Mouse (Mus musculus) limb, embryonic 10.5 days (tissue): ENCODE data around the gene Asxl1. TPM values are rescaled to one million over a fixed set of nuclear protein-coding genes. Genes with fewer than 3 reads are reported as not detected.

Experiments
- DNase-seq: peaks from one replicate; pipeline ENCODE4 v3.0.0-alpha.2; 2017; ENCODE audit warnings: low spot score
- H3K27ac ChIP-seq: fragments of 300-500 bp; sonication (generic); 2 replicates; pipeline ENCODE4 v1.5.1; 2016; ENCODE audit warnings: mild to moderate bottlenecking
- H3K27me3 ChIP-seq: fragments of 300-500 bp; sonication (generic); 2 replicates; pipeline ENCODE4 v1.6.1; 2016; ENCODE audit warnings: low read depth, mild to moderate bottlenecking; ENCODE audit not compliant: poor library complexity, severe bottlenecking
- H3K36me3 ChIP-seq: fragments of 300-500 bp; sonication (generic); 2 replicates; pipeline ENCODE4 v1.6.1; 2016; ENCODE audit warnings: mild to moderate bottlenecking, moderate library complexity
- H3K4me1 ChIP-seq: fragments of 300-500 bp; sonication (generic); 2 replicates; pipeline ENCODE4 v1.6.1; 2016
- H3K4me3 ChIP-seq: fragments of 300-500 bp; sonication (generic); 2 replicates; pipeline ENCODE4 v1.5.1; 2016; ENCODE audit warnings: mild to moderate bottlenecking, moderate library complexity
- H3K9me3 ChIP-seq: fragments of 300-500 bp; sonication (generic); replicated peaks from 2 replicates; pipeline ENCODE4 v1.6.1; 2016; ENCODE audit warnings: mild to moderate bottlenecking
- WGBS: fragments of 180-500 bp; shearing (Covaris S2); methylation state at CpG from one replicate; pipeline ENCODE4 v1.1.7; 2016; 5-methylcytosine and 5-hydroxymethylcytosine counted together
- polyA plus RNA-seq: library from polyadenylated mRNA; unstranded; fragments of >200 nt; fragmentation: Nextera tagmentation; extraction: Ambion mirVana; gene quantifications from 2 replicates; pipeline ENCODE4 v1.2.1, GENCODE M21; 2016

The Asxl1 gene
- polyA plus RNA-seq = 17.0 and 17.2 TPM in 2 replicates

DNA sequence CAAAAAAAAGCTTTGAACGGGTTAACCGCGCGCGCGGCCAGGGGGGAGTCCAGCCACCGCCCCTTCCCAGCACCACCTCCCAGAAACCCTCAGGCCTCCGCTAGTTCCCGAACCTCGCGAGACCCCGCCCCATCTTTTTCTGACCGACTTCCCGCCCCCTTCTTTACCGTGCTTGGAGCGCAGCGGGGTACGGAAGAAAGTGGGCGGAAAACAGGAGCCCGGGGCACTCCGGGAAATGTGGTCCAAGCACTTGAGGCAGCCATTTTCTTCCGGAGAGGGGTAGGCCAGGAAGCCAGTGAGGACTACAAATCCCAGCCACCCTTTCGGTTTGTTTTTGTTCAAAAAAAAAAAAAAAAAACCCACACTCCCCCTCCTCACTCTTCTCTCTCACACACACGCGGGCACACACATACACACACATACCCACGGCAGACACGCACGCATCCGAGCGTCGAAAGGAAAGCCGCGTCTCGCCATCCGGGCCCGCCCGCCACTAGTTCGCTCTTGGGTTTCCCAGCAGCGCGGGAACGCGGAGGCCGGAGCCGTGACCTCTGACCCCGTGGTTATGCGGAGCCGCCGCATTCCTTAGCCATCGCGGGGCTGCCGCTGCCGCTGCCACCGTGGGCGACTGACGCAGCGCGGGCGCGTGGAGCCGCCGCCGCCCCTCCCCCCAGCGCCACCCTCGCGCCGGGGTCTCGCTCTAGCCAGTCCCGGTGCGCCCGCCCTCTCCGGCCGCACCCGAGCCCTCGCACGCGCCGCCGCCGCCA, at the start of gene Asxl1:
Gene Asxl1, plus strand, starts transcription at position 376 of the 767 bp plus-strand sequence.
- peaks cover 30% of the 10 kb centered on the region for H3K36me3 ChIP-seq
- DNase-seq = peak; percentile 98
- H3K4me1 ChIP-seq = peaks cover 37% of the 10 kb centered on the region
- peak within 1 kb of the TSS; percentile 93 for H3K4me3 ChIP-seq
- peak within 1 kb of the TSS; percentile 100 for H3K27ac ChIP-seq
- no peaks in the 10 kb centered on the region for H3K9me3 ChIP-seq
- no peaks in the 10 kb centered on the region for H3K27me3 ChIP-seq
- WGBS = under 1% methylated on average over 79 of the region's 79 CpGs

DNA sequence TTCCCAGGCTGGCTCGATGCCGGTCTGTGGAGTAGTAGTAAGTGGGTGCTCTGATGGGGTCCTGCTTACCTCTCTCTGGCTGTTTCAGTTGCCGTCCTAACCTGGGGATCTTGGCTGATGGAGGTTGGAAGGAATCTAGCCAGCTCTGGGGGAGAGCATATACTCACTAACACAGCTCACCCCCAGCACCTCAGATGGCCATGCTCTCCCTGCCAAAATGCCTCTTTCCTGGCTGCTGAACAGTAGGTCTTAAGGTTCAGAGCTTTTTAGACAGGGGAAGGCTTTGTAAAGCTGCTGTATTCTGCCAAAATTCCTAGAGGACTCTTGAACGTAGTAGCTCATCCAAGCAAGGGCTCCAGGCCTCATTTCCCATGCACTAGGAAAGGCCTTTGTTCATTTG, 47.9 kb upstream of the Asxl1 start:
- H3K27me3 ChIP-seq = no peaks in the 10 kb centered on the region
- H3K36me3 ChIP-seq = peaks cover 3% of the 10 kb centered on the region; the same call in 1 of the 2 replicates
- no peak overlapping the region for H3K27ac ChIP-seq
- no peak for DNase-seq
- no peak overlapping the region for H3K4me3 ChIP-seq
- peaks cover 5% of the 10 kb centered on the region; the same call in 1 of the 2 replicates for H3K4me1 ChIP-seq
- H3K9me3 ChIP-seq = no peaks in the 10 kb centered on the region
- WGBS = 91% methylated on average over 4 of the region's 4 CpGs

DNA sequence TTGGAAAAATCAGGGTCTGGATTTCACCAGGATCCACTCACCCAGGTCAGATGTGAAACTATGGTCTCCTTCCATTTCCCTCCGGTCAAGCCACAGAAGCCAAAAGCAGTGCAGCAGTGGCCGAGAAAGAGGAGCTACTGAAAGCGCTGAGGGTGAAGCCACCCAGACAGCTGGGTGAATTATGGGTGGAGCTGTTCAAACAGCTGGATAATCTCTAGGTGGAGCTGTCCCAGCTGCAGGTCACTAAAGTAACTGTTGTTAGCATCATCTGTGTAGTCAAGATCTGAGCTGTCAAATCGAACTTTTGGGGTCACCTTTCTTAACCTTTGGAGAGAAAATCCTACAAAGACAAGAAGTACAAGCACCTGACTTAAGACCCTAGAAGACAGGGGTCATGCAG, 47.2 kb upstream of the Asxl1 start:
- H3K4me1 ChIP-seq = peaks cover 2% of the 10 kb centered on the region; the same call in 1 of the 2 replicates

DNA sequence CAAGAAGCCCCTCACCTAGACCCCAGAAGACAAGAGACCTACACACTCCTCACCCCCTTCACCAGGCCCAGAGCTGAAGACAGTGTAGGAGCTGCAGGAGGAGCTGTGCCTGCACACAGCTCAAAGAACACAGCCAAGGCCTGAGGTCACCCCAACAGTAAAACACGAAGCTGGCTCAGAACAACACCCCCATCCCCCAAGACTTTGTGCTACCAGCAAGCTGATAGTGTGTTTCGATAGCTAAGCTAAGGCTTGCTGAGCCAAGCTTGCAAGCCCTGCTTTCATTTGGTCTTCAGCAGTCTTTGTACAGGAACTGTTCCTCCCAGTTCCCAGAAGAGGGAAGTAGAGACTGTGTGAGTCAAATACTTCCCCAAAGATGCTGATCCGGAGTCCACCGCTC, 46.8 kb upstream of the Asxl1 start:
- Histone ChIP-seq H3K9me3 (no peaks in the 10 kb centered on the region), H3K27ac (no peak overlapping the region), H3K36me3 (peaks cover 3% of the 10 kb centered on the region; the same call in 1 of the 2 replicates), H3K4me1 (peaks cover 2% of the 10 kb centered on the region; the same call in 1 of the 2 replicates), H3K27me3 (no peaks in the 10 kb centered on the region), H3K4me3 (no peak overlapping the region)
- 75% methylated on average over 4 of the region's 4 CpGs for whole genome bisulfite sequencing
- no peak for DNase-seq

More for the DNA sequence above, 47.2 kb upstream of the Asxl1 start:
- H3K9me3 ChIP-seq = no peaks in the 10 kb centered on the region
- H3K27ac ChIP-seq = no peak overlapping the region
- H3K36me3 ChIP-seq = peaks cover 3% of the 10 kb centered on the region; the same call in 1 of the 2 replicates
- 58% methylated on average over 4 of the region's 4 CpGs for WGBS
- DNase-seq = no peak
- H3K4me3 ChIP-seq = no peak overlapping the region
- no peaks in the 10 kb centered on the region for H3K27me3 ChIP-seq

DNA sequence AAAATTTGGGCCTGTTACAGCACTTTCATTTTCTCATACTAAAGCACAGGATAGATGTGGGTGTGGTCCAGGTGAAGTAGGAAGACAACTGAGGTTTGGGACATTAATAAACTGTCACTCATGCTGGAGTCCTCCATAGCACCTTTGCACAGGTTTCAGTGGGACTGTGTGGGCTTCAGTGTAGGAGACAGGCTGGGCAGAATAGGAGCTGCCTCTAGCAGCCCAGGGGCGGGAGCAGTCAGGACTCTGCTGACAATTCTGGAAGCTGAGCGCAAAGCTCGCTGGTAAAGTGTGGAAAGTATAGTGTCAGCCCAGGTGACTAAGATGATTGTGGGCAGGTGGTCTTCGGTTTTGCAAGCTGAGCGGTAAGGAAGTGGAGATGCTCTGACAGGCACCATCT, 44.5 kb upstream of the Asxl1 start:
- peaks cover 2% of the 10 kb centered on the region; the same call in 1 of the 2 replicates for H3K4me1 ChIP-seq
- 91% methylated on average over 5 of the region's 5 CpGs for WGBS
- H3K27me3 ChIP-seq = no peaks in the 10 kb centered on the region
- H3K4me3 ChIP-seq = no peak overlapping the region
- no peak for DNase-seq
- no peaks in the 10 kb centered on the region for H3K9me3 ChIP-seq
- no peak overlapping the region for H3K27ac ChIP-seq
- H3K36me3 ChIP-seq = no peaks in the 10 kb centered on the region; the same call in 1 of the 2 replicates

DNA sequence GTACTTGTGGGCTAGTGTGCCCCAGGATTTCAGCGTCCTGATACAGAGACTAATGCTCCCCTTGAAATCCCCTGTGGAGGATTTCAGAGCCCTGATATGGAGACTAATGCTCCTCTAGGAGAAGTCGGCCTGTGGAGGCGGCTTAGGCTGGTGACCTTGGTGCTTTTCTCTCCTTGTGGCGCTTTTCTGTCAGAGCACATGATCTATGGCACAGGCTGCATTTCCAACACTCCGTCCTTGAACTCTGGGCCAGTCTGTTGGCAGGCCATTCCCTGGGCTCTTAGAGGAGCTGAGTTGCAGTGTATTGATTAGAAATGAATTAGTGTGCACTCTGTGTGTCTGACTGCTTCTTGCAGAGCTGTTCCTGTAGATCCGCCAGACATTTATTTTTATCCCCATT, 40.4 kb upstream of the Asxl1 start:
- H3K4me1 ChIP-seq = peaks cover 4% of the 10 kb centered on the region; the same call in 1 of the 2 replicates
- H3K36me3 ChIP-seq = no peaks in the 10 kb centered on the region
- H3K27me3 ChIP-seq = no peaks in the 10 kb centered on the region
- H3K4me3 ChIP-seq = no peak overlapping the region
- no peaks in the 10 kb centered on the region for H3K9me3 ChIP-seq
- 79% methylated on average over 6 of the region's 6 CpGs for WGBS
- DNase-seq = no peak
- H3K27ac ChIP-seq = no peak overlapping the region

DNA sequence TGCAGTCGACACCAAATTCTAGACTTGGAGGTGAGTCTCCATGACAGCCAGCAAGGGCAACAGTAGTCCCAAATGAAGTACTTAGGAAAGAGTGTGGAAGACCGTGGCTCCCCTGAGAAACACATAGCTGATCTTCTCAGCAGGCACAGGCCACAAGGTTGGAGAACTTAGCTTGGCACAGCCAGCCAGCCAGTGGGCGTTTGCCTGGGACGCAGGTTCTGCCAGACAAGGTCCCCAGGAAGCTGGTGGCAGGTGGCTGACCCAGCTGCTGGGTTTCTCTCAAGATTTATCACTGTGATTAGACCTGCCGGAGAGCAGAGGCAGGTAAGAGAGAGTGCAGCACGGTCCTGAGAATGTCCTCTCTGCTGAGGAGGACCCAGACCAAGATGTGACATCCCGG, 37.0 kb upstream of the Asxl1 start:
- no peaks in the 10 kb centered on the region for H3K27me3 ChIP-seq

DNA sequence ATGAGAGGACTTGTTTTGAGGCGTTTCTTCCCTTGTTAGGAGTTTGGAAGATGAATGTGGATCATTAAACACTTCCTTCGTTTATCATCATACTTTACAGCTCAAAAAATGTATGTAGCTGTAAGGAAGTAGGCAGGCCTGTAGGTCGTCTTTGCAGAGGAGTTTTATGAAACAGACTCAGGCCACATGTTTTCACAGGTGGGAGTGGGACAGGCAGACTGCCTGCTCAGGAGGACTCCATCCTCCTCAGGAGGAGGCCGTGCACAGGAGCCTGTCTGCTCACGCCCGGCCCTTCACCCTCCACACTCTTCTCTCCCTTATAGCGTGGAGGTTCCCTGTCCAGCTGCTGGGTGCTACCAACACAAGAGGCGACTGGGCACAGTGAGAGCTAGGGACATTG, 36.5 kb upstream of the Asxl1 start:
- Histone ChIP-seq H3K27me3 (no peaks in the 10 kb centered on the region), H3K36me3 (no peaks in the 10 kb centered on the region), H3K27ac (no peak overlapping the region), H3K4me3 (no peak overlapping the region), H3K4me1 (peaks cover 4% of the 10 kb centered on the region; the same call in 1 of the 2 replicates), H3K9me3 (no peaks in the 10 kb centered on the region)
- DNase-seq = no peak
- WGBS = 80% methylated on average over 8 of the region's 8 CpGs

More for the DNA sequence above, 37.0 kb upstream of the Asxl1 start:
- H3K27ac ChIP-seq = no peak overlapping the region
- no peak overlapping the region for H3K4me3 ChIP-seq
- WGBS = 83% methylated on average over 7 of the region's 7 CpGs
- no peaks in the 10 kb centered on the region for H3K9me3 ChIP-seq
- DNase-seq = no peak
- H3K36me3 ChIP-seq = no peaks in the 10 kb centered on the region
- H3K4me1 ChIP-seq = peaks cover 4% of the 10 kb centered on the region; the same call in 1 of the 2 replicates

DNA sequence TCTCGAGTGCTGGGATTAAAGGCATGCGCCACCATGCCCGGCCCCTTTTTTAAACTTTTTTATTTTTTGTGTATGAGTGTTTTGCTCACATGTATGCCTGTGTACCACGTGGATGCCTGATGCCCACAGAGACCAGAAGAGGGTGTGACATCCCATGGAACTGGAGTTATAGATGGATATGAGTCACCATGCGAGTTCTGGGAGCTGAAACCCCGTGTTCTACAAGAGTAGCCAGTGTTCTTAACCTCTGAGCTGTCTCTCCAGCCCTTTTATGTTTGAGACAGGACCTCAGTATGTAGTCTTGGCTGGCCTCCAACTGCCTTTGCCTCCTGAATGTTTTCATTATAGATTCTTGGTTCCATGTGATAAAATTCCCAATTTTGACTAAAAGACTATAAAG, 35.4 kb upstream of the Asxl1 start:
- H3K4me3 ChIP-seq = no peak overlapping the region
- no peaks in the 10 kb centered on the region for H3K9me3 ChIP-seq
- H3K4me1 ChIP-seq = peaks cover 4% of the 10 kb centered on the region; the same call in 1 of the 2 replicates
- no peak for DNase-seq
- no peaks in the 10 kb centered on the region for H3K27me3 ChIP-seq
- no peaks in the 10 kb centered on the region for H3K36me3 ChIP-seq
- 93% methylated on average over 6 of the region's 6 CpGs for WGBS
- H3K27ac ChIP-seq = no peak overlapping the region

DNA sequence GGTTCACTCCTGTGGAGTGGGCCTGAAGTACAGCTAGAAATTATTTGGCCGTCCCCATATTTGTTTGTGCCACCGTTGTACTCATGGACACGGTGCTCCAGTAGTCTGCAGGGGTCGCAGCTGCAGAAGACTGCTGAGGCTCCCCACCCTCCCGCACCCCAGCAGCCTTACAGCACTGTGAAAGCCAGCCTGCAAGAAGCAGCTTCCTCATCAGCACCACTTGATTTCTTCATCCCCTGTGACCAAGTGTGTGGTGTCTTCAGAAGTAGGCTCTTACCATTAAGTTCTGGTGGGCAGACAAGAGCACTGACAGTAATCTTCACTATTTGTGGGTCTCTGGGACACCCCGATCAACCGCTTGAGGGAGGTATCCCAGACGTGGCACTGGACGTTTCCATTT, 32.7 kb upstream of the Asxl1 start:
- no peak for DNase-seq
- no peaks in the 10 kb centered on the region for H3K9me3 ChIP-seq
- 92% methylated on average over 9 of the region's 9 CpGs for WGBS
- H3K36me3 ChIP-seq = peaks cover 20% of the 10 kb centered on the region
- H3K4me1 ChIP-seq = peaks cover 4% of the 10 kb centered on the region; the same call in 1 of the 2 replicates
- no peak overlapping the region for H3K27ac ChIP-seq
- H3K27me3 ChIP-seq = no peaks in the 10 kb centered on the region
- no peak overlapping the region for H3K4me3 ChIP-seq

DNA sequence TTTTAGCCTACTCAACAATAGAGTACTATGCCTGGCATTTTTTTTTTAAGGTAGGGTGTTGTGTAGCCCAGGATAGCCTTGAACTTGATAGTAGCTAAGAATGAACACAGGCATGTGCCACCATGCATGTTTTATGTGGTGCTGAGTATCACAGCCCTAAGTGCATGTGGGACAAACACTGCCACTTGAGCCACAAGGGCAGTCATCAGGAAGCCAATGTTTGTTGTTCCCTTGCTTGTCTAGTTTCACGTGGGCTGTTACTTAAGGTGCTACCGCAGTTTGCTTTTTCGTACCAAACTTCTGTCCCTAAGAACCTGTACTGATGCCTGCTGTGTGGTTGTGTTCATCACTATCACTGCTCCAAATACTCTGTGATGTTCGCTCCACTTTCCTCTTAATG, 27.2 kb upstream of the Asxl1 start:
- H3K27ac ChIP-seq = no peak overlapping the region
- WGBS = 94% methylated on average over 4 of the region's 4 CpGs
- no peaks in the 10 kb centered on the region for H3K9me3 ChIP-seq
- no peaks in the 10 kb centered on the region for H3K27me3 ChIP-seq
- no peaks in the 10 kb centered on the region for H3K4me1 ChIP-seq
- DNase-seq = no peak
- H3K4me3 ChIP-seq = no peak overlapping the region
- peaks cover 68% of the 10 kb centered on the region for H3K36me3 ChIP-seq

DNA sequence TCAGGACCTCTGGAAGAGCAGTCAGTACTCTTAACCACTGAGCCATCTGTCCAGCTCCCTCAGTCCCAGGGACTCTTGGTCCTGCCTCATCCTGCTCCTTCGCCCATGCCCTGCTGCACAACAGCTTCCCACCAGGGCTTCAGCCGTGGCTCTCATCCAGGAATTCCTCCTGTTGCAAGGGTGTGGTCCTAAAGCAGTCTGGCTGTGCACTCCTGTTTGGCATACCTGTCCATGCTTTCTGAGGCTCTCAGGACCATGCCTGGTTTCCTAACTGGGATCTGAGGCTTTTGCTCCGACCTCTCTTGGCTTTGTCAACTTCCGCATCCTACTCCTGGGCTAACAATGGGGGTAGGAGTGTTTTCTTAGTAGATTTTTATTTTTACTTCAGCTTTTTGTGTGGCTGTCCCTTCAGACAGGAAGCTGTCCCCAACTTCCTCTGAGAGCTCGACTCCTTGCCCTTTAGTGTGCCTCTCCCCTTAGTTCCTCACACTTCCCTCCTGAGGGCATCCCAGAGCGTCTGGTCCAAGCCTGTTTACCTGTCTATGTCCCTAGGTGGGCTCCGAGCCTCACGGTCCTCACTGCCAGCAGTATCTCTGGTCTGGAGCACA, 26.5 kb upstream of the Asxl1 start:
- 87% methylated on average over 8 of the region's 8 CpGs for WGBS
- DNase-seq = no peak
- H3K27me3 ChIP-seq = no peaks in the 10 kb centered on the region

DNA sequence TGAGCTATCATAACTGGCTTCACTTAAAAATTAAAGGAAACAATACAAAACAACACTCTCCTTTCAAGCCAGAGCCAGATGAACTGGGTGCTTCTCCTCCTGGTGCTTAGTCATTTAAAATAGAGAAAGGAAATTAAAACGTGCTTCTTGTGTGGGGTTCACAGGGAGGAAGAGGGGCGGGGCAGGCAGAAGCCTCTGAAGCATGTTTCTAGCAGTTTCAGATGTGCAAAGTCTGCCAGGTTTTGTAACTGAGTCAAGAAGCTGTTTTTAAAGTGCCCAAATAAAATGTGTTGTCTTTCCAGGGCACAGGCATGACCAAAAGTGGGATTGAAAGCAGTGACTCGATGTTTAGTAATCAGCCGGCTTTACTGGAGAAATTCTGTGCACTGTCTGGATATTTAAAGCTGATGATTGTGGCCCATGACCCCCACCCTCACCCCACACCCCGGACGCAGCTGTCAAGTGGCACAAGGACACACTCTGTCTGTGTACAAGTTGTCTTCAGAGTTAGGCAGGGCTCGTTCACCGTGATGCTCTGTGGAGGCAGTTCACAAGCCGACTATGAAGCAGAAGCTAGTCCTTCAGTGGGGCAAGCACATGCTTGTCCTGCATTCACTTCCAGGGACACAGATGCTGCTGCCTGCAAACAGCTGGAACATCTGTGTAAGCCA, 19.8 kb upstream of the Asxl1 start:
- no peak for DNase-seq
- H3K27me3 ChIP-seq = no peaks in the 10 kb centered on the region
- 87% methylated on average over 9 of the region's 9 CpGs for WGBS
- H3K27ac ChIP-seq = no peak overlapping the region
- peaks cover 78% of the 10 kb centered on the region for H3K36me3 ChIP-seq
- no peaks in the 10 kb centered on the region for H3K4me1 ChIP-seq
- H3K9me3 ChIP-seq = no peaks in the 10 kb centered on the region
- H3K4me3 ChIP-seq = no peak overlapping the region

More for the DNA sequence above, 26.5 kb upstream of the Asxl1 start:
- no peak overlapping the region for H3K4me3 ChIP-seq
- no peaks in the 10 kb centered on the region for H3K9me3 ChIP-seq
- H3K4me1 ChIP-seq = no peaks in the 10 kb centered on the region
- H3K27ac ChIP-seq = no peak overlapping the region
- peaks cover 76% of the 10 kb centered on the region for H3K36me3 ChIP-seq
